Mouse (Mus musculus): ENCODE results near the gene Casc4. TPM values are rescaled to one million over a fixed set of nuclear protein-coding genes. Genes with fewer than 3 reads are reported as not detected.
A peak's percentile ranks its signal among the peaks of the same experiment; 100 is the strongest.

Casc4 gene
- polyA plus RNA-seq, 1 experiment from 2014 or later: 12.8 TPM

DNA sequence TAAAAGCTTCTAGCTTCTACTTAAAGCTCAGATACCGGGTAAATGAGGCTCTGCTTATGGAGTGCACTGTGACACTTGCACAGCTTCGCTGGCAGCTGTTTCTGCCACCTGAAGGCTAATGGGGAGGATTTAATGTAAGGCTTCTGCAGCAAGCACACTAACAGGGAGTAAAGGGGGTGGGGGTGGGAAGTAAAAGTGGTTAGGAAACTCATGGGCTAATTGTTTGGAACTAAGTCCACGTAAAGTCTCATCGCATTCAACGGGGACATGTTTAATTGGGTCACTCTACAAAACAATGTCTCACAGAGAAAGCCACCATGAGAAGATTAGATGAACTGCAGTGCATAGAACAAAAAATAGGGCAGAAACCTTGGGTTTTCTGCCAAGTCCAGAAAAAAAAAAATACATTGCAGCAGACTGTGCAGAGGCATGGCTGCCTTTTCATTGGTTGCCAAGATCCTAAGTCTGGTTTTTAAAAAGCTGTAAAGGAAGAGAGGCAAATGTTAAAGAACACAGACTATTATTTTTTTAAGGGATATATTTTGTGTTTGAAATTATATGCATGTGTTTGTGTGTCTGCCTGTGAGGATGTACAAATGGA is 7.3 kb upstream of the Casc4 start:
- Histone ChIP-seq H3K36me3 (no peaks in the 10 kb centered on the region), H3K9ac (no peak overlapping the region), H3K4me2 (no peak overlapping the region), H3K4me1 (no peaks in the 10 kb centered on the region), H3K9me3 (no peaks in the 10 kb centered on the region), H3K27me3 (replicated peaks) (peaks cover 5% of the 10 kb centered on the region; the same call in 1 of the 2 replicates), H3K27ac (replicated peaks) (no peak overlapping the region), H3K4me3 (no peak overlapping the region)
- WGBS: 66% methylated on average over 5 of the region's 5 CpGs
- no peak for ATAC-seq (ENCODE audit: extremely low read depth, insufficient number of reproducible peaks, low FRiP score, low TSS enrichment)

DNA sequence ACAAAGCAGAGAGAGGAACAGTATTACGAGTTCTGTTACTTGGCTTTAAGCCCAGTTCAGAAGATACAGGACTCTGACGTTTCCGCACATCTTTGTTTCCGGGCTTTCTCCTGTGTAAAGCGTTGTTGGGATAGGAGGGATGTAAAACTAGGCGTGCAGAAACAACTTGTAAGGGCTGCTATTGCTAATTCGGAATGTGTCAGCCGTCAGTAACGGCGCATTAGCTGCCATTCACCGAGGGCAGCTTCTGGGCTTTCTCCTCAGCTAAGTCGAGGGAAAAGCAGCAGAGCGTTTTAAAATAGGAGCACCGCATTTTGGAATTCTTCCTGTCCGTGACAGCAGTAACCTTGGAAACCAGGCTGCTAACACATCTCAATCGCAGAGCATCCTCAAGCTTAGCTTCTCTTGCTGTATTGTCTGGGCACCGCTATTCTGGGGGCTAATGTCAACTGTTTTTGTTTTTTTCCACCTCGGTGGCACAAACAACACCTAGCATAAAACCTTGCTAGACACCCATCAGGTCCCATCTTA is 634 bp upstream of the Casc4 start:
- no peak for ATAC-seq (ENCODE audit: extremely low read depth, insufficient number of reproducible peaks, low FRiP score, low TSS enrichment)
- no peaks in the 10 kb centered on the region for H3K27me3 ChIP-seq (replicated peaks)
- peak overlapping the region; percentile 90 for H3K4me3 ChIP-seq
- H3K9me3 ChIP-seq: no peaks in the 10 kb centered on the region
- H3K27ac ChIP-seq (replicated peaks): peak overlapping the region; percentile 74
- peaks cover 19% of the 10 kb centered on the region for H3K4me1 ChIP-seq
- peak overlapping the region; percentile 92 for H3K4me2 ChIP-seq
- 3% methylated on average over 18 of the region's 18 CpGs for WGBS
- peaks cover 6% of the 10 kb centered on the region for H3K36me3 ChIP-seq
- H3K9ac ChIP-seq: peak overlapping the region; percentile 92

DNA sequence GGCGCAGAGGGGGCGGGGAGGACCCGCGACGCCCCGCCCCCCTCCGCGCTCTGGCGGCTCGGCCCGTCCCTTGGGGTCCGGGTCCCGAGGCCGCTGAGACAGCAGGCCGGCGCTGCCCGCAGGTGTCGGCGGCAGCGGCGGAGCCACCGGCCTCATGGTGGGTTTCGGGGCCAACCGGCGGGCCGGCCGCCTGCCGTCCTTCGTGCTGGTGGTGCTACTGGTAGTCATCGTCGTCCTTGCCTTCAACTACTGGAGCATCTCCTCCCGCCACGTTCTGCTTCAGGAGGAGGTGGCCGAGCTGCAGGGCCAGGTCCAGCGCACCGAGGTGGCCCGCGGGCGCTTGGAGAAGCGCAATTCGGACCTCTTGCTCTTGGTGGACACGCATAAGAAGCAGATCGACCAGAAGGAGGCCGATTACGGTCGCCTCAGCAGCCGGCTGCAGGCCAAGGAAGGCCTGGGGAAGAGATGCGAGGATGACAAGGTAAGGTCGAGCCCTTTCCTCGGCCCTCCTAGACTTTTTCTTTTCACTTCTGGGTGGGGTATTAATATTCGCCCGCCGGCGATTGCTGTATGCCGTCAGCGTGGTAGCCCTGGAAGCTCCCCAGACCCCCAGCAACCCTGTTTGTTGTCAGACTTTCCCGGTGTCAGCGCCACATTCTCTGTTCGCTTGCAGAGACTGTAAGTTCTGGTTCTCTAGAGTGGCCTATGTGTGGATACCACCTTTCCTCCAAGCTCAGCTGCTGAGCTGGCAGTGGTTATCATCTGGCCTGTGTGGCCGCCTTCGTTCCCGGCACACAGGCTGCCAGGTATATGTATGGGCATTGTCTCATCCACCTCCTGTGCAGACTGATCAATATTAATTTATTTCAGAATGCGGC is 520 bp downstream of the Casc4 start:
- peaks cover 6% of the 10 kb centered on the region for H3K36me3 ChIP-seq
- no peak; the same call in 1 of the 2 replicates for ATAC-seq (ENCODE audit: extremely low read depth, insufficient number of reproducible peaks, low FRiP score, low TSS enrichment)

DNA sequence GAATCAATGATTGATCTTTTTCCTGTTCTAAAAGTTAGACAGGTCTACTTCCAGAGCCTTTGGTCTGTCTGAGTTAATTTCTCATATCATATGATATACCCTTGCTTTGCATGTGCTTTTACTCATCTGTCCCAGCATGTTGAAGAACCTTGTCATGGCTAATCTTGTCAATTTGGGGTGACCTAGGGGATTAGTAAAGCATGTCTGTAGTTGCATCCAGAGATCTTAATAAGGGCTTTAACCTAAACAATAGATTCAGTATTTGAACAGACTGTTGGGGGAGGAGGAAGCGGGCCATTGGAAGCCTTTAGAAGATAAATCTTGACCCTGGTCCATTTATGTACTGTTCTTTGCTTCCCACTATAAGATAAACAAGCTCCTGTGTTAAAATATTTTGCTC is 12.7 kb downstream of the Casc4 start:
- no peak for ATAC-seq (ENCODE audit: extremely low read depth, insufficient number of reproducible peaks, low FRiP score, low TSS enrichment)
- H3K27ac ChIP-seq (replicated peaks): no peak overlapping the region
- WGBS: 80% methylated on average over 1 of the region's 1 CpGs
- H3K4me2 ChIP-seq: no peak overlapping the region
- no peaks in the 10 kb centered on the region for H3K27me3 ChIP-seq (replicated peaks)
- no peaks in the 10 kb centered on the region for H3K4me1 ChIP-seq
- no peak overlapping the region for H3K9ac ChIP-seq
- no peaks in the 10 kb centered on the region for H3K9me3 ChIP-seq
- peaks cover 3% of the 10 kb centered on the region; the same call in 1 of the 2 replicates for H3K36me3 ChIP-seq
- H3K4me3 ChIP-seq: no peak overlapping the region

More for the DNA sequence above, 520 bp downstream of the Casc4 start:
- Histone ChIP-seq H3K27ac (replicated peaks) (peak overlapping the region; percentile 80), H3K27me3 (replicated peaks) (no peaks in the 10 kb centered on the region), H3K4me1 (peaks cover 19% of the 10 kb centered on the region), H3K4me3 (peak overlapping the region; percentile 90), H3K4me2 (peak overlapping the region; percentile 92), H3K9ac (peak overlapping the region; percentile 92), H3K9me3 (no peaks in the 10 kb centered on the region)
- WGBS: under 1% methylated on average over 56 of the region's 63 CpGs

DNA sequence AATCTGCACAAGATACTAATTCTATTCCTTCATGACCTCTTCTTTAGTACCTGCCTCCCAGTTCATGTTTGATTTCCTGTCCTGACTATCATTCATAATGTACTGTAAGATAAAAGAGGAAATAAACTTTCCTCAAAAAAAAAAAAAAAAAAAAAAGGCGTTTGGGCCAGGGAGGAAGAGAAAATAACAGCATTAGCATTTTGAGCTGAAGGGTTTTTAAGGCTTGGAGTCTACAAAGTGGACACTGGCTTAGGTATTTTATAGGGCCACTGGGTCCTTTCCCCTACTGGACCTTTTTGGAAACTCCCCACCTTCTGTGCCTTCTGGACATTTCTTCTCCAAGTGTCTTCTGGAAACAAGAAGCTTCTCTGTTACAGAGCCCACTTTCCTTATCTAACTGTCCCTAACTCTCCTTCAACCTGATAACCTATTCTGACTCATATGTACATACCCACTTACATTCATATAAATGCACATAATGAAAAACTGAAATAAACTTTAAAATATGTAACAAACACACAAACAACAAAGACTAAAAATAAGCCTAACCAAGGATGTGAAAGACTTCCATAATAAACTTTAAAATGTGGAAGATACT is 18.8 kb downstream of the Casc4 start:
- ATAC-seq (ENCODE audit: extremely low read depth, insufficient number of reproducible peaks, low FRiP score, low TSS enrichment): no peak
- no peaks in the 10 kb centered on the region for H3K9me3 ChIP-seq
- H3K36me3 ChIP-seq: peaks cover 3% of the 10 kb centered on the region; the same call in 1 of the 2 replicates
- H3K27ac ChIP-seq (replicated peaks): no peak overlapping the region
- no peak overlapping the region for H3K9ac ChIP-seq
- H3K27me3 ChIP-seq (replicated peaks): no peaks in the 10 kb centered on the region
- no peak overlapping the region for H3K4me3 ChIP-seq
- H3K4me2 ChIP-seq: no peak overlapping the region
- WGBS: 69% methylated on average over 1 of the region's 1 CpGs
- H3K4me1 ChIP-seq: no peaks in the 10 kb centered on the region

DNA sequence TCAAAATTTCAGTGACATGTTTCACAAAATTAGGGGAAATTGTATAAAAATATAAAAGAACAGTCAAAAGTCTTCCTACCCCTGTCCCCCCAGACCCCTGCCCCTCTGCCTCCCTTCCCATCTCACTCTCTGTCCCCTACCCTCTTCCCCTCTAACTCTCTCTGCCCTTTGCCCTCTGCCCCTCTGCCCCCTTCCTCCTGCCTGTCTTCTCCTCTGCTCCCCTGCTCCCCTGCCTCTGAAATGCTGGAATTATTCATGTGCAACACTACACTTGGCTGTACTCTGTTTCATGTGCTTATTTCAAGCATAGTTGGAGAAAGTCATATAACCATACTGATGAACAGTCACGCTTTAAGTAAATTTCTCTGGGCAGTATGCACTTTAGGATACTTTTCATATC is 19.6 kb downstream of the Casc4 start:
- H3K4me1 ChIP-seq: no peaks in the 10 kb centered on the region
- no peak overlapping the region for H3K4me3 ChIP-seq
- H3K9ac ChIP-seq: no peak overlapping the region
- no peaks in the 10 kb centered on the region for H3K9me3 ChIP-seq
- H3K4me2 ChIP-seq: no peak overlapping the region
- 95% methylated on average over 1 of the region's 1 CpGs for WGBS
- no peak overlapping the region for H3K27ac ChIP-seq (replicated peaks)
- H3K27me3 ChIP-seq (replicated peaks): no peaks in the 10 kb centered on the region
- ATAC-seq (ENCODE audit: extremely low read depth, insufficient number of reproducible peaks, low FRiP score, low TSS enrichment): no peak
- H3K36me3 ChIP-seq: no peaks in the 10 kb centered on the region

DNA sequence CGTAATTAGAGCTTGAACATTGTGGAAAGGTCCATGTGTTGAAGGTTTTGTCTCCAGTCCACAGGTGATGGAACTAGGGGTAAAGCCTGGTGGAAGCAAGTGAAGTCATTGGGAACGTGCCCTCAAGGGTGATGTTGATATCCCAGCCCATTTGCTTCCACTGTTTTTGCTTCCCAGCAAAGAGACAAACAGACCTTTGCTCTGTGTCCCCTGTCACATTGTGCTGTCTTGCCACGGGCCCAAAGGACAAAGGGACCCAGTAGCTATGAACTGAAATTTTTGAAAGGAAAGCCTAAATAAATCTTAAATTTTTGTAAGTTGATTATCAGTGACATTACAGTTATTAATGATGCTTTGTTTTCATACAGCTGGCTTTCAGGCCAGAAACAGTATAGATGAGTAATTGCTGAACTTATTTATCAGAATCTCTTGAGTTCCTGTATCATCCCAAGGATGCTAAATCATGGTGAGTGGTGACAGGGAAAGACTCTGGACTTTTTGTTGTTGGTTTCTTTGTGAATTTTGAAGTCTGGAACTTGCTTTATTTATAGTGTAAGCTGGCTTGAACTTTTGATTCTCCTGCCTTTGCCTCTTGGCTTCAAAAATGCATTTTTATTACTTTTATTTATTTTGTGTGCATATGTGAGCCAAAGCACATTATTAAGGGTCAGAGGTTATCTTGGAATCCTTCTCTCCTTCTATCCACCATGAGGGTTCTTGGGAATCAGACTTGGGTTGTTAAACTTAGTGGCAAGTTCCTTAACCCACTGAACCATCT is 22.1 kb downstream of the Casc4 start:
- no peaks in the 10 kb centered on the region for H3K36me3 ChIP-seq
- ATAC-seq (ENCODE audit: extremely low read depth, insufficient number of reproducible peaks, low FRiP score, low TSS enrichment): no peak
- no peaks in the 10 kb centered on the region for H3K4me1 ChIP-seq

DNA sequence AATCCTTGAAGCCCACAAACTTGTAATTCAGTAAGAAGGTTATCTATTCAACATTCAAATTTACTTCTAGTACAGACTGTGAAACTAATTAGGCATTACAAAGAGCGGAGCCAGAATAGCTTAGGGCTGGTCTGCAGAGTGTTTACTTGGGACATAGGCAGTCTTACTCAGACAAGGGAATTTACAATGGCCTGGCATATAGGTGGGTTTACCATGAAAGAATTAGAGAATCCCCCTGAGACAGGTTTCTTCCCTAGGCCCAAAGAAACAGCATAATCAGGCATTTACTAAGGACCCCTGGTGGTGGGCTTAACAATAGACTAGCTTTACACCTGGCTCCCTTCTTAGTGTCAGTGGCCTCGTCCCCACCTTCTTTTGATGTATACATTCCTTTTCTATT is 28.5 kb downstream of the Casc4 start:
- no peak for ATAC-seq (ENCODE audit: extremely low read depth, insufficient number of reproducible peaks, low FRiP score, low TSS enrichment)
- no peak overlapping the region for H3K4me3 ChIP-seq
- H3K27me3 ChIP-seq (replicated peaks): no peaks in the 10 kb centered on the region
- no peak overlapping the region for H3K4me2 ChIP-seq
- H3K4me1 ChIP-seq: no peaks in the 10 kb centered on the region
- H3K9me3 ChIP-seq: no peaks in the 10 kb centered on the region
- H3K27ac ChIP-seq (replicated peaks): no peak overlapping the region
- 91% methylated on average over 2 of the region's 2 CpGs for WGBS
- H3K36me3 ChIP-seq: no peaks in the 10 kb centered on the region
- H3K9ac ChIP-seq: no peak overlapping the region

More for the DNA sequence above, 22.1 kb downstream of the Casc4 start:
- Histone ChIP-seq H3K4me2 (no peak overlapping the region), H3K27me3 (replicated peaks) (no peaks in the 10 kb centered on the region), H3K9me3 (no peaks in the 10 kb centered on the region), H3K27ac (replicated peaks) (no peak overlapping the region), H3K4me3 (no peak overlapping the region), H3K9ac (no peak overlapping the region)
- 75% methylated on average over 3 of the region's 3 CpGs for WGBS

DNA sequence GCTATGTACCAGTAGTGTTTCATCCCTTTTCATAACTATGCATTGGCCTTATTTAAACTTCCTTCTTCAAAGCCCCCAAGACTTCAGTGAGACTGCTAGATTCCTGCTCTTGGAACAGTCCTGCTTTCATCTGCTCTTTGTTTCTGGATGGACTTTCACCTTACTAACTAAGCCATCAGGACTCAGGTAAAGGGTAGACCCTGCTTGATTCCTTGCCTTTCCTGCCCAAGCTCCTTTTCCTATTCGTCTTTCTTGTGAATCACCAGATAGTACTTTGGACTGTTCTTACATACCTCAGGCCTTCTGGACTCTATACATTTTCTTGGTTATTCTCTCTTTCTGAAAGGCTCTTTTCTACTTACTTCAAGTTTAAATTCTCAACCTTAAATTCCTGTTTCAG is 30.1 kb downstream of the Casc4 start:
- no peak overlapping the region for H3K9ac ChIP-seq
- no peak overlapping the region for H3K4me2 ChIP-seq
- 76% methylated on average over 1 of the region's 1 CpGs for WGBS
- no peak overlapping the region for H3K27ac ChIP-seq (replicated peaks)
- ATAC-seq (ENCODE audit: extremely low read depth, insufficient number of reproducible peaks, low FRiP score, low TSS enrichment): no peak
- no peaks in the 10 kb centered on the region for H3K4me1 ChIP-seq
- H3K4me3 ChIP-seq: no peak overlapping the region
- no peaks in the 10 kb centered on the region for H3K27me3 ChIP-seq (replicated peaks)
- H3K36me3 ChIP-seq: peaks cover 3% of the 10 kb centered on the region; the same call in 1 of the 2 replicates
- H3K9me3 ChIP-seq: no peaks in the 10 kb centered on the region

DNA sequence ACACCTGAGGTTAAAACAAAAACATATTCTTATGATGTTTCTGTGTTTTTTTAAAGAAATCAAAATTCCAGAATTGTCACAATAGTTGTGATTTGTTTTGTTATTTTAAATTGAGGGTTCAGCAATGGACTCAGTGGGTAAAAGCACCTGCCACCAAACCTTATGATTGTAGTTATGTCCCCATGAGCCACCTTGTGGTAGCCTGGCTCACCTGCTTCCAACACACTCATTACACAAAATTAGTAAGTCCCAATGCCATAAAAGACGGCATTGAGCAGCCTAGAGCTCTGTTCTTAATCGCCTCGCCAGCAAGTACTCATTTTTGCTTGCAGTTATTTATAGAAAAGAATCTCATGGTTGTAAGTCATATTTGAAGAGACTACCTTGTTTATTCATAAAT is 43.2 kb downstream of the Casc4 start:
- Histone ChIP-seq H3K4me3 (no peak overlapping the region), H3K27me3 (replicated peaks) (no peaks in the 10 kb centered on the region), H3K9ac (no peak overlapping the region), H3K4me2 (no peak overlapping the region), H3K36me3 (peaks cover 48% of the 10 kb centered on the region), H3K27ac (replicated peaks) (no peak overlapping the region), H3K9me3 (no peaks in the 10 kb centered on the region), H3K4me1 (no peaks in the 10 kb centered on the region)
- 75% methylated on average over 3 of the region's 3 CpGs for WGBS
- ATAC-seq (ENCODE audit: extremely low read depth, insufficient number of reproducible peaks, low FRiP score, low TSS enrichment): no peak

Measured in heart, embryonic 13.5 days (tissue).